ENCODE assay signal across 12 mouse cellular contexts in genomic region chr1:79598385-79599178, GRCm38 (mm10).
DNase-seq lines count a peak whose midpoint lies in the region; ATAC-seq and TF ChIP-seq lines count a peak whose summit lies in the region.
"Had no signal": no experiment of that assay in that cellular context is flagged by ENCODE, and none has a peak within 500 bp of the region (broad histone marks: within the 10 kb centered on the region; RNA-seq: fewer than 3 reads in every experiment).

No protein-coding gene starts in this region.

- H3K4me3 ChIP-seq in forebrain, embryonic 13.5 days = no peak overlapping the region
- H3K4me3 ChIP-seq in layer of hippocampus, adult 2 months = no peak overlapping the region
- H3K4me3 ChIP-seq in midbrain, postnatal 0 days (ENCODE audit: low read depth, low read length) = no peak overlapping the region
- no peak overlapping the region for H3K4me3 ChIP-seq in kidney, embryonic 16.5 days (ENCODE audit: low read length)
- H3K4me3 ChIP-seq: liver, embryonic 15.5 days had no signal

- peak overlapping the region; percentile 63; the same call in 1 of the 2 replicates for H3K27ac ChIP-seq in forebrain, embryonic 13.5 days
- peak overlapping the region; percentile 19; the same call in 1 of the 2 replicates for H3K27ac ChIP-seq in layer of hippocampus, adult 2 months
- H3K27ac ChIP-seq in midbrain, postnatal 0 days (ENCODE audit: low read depth, low read length) = no peak overlapping the region
- no peak overlapping the region for H3K27ac ChIP-seq in kidney, embryonic 16.5 days (ENCODE audit: low read length)
- H3K27ac ChIP-seq: liver, embryonic 15.5 days had no signal

- no peaks in the 10 kb centered on the region; the same call in 1 of the 2 replicates for H3K9me3 ChIP-seq in forebrain, embryonic 13.5 days (replicated peaks)
- no peaks in the 10 kb centered on the region for H3K9me3 ChIP-seq in midbrain, postnatal 0 days (ENCODE audit: low read length)
- H3K9me3 ChIP-seq in kidney, embryonic 16.5 days (ENCODE audit: low read length) = 0 out of 2 replicates have a peak, but pooled peaks cover 4% of the 10 kb centered on the region
- H3K9me3 ChIP-seq: liver, embryonic 15.5 days had no signal

- H3K36me3 ChIP-seq in forebrain, embryonic 13.5 days (ENCODE audit: poor library complexity, severe bottlenecking) = no peaks in the 10 kb centered on the region
- no peaks in the 10 kb centered on the region for H3K36me3 ChIP-seq in midbrain, postnatal 0 days (ENCODE audit: insufficient read depth, low read length)
- H3K36me3 ChIP-seq in kidney, embryonic 16.5 days (ENCODE audit: insufficient read depth, low read length) = no peaks in the 10 kb centered on the region
- H3K36me3 ChIP-seq: liver, embryonic 15.5 days had no signal

- no peak for TF ChIP-seq CTCF in layer of hippocampus, adult 2 months (conservative IDR thresholded peaks at IDR 0.05)
- TF ChIP-seq CTCF in midbrain, postnatal 0 days (IDR thresholded peaks at IDR 0.05) = no peak

- H3K4me2 ChIP-seq in forebrain, embryonic 13.5 days = no peak overlapping the region
- H3K4me2 ChIP-seq in midbrain, postnatal 0 days (ENCODE audit: low read depth, low read length, poor library complexity, severe bottlenecking) = no peak overlapping the region
- no peak overlapping the region for H3K4me2 ChIP-seq in kidney, embryonic 16.5 days (replicated peaks; ENCODE audit: low read depth, low read length)
- H3K4me2 ChIP-seq: liver, embryonic 15.5 days had no signal

- 45% methylated on average over 5 of the region's 5 CpGs for WGBS in forebrain, embryonic 13.5 days
- 26% methylated on average over 5 of the region's 5 CpGs for WGBS in midbrain, postnatal 0 days
- 71% methylated on average over 5 of the region's 5 CpGs for WGBS in kidney, embryonic 16.5 days

- no peak overlapping the region for H3K9ac ChIP-seq in forebrain, embryonic 13.5 days
- 0 out of 2 replicates have a peak overlapping the region, but pooled peaks have one; percentile 13 for H3K9ac ChIP-seq in midbrain, postnatal 0 days (replicated peaks; ENCODE audit: low read length, poor library complexity, severe bottlenecking)
- H3K9ac ChIP-seq in kidney, embryonic 16.5 days (replicated peaks; ENCODE audit: low read length) = no peak overlapping the region
- H3K9ac ChIP-seq: liver, embryonic 15.5 days had no signal

- ATAC-seq in forebrain, embryonic 13.5 days = peak; percentile 93
- ATAC-seq in midbrain, postnatal 0 days (ENCODE audit: low FRiP score) = peak; percentile 82
- ATAC-seq in kidney, embryonic 16.5 days (ENCODE audit: low FRiP score, low TSS enrichment) = no peak
- ATAC-seq in frontal cortex, adult (ENCODE audit: low TSS enrichment) = no peak

- H3K4me1 ChIP-seq in forebrain, embryonic 13.5 days = 0 out of 2 replicates have a peak, but pooled peaks cover 3% of the 10 kb centered on the region
- H3K4me1 ChIP-seq in midbrain, postnatal 0 days (ENCODE audit: insufficient read depth, low read length) = no peaks in the 10 kb centered on the region
- no peaks in the 10 kb centered on the region for H3K4me1 ChIP-seq in kidney, embryonic 16.5 days (ENCODE audit: insufficient read depth, low read length)
- H3K4me1 ChIP-seq: liver, embryonic 15.5 days had no signal

- H3K27me3 ChIP-seq in forebrain, embryonic 13.5 days = no peaks in the 10 kb centered on the region
- no peaks in the 10 kb centered on the region for H3K27me3 ChIP-seq in midbrain, postnatal 0 days (ENCODE audit: insufficient read depth, low read length)
- no peaks in the 10 kb centered on the region for H3K27me3 ChIP-seq in kidney, embryonic 16.5 days (ENCODE audit: insufficient read depth, low read length)
- H3K27me3 ChIP-seq: liver, embryonic 15.5 days had no signal

- DNase-seq in embryo, embryonic 10 days (ENCODE audit: low spot score) = peak; percentile 71
- peak; percentile 15 to 46 for DNase-seq in layer of hippocampus, adult 2 months (ENCODE audit: low spot score in 2 of 2)
- peak; percentile 66 for DNase-seq in midbrain, postnatal 0 days (ENCODE audit: low spot score)
- no peak for DNase-seq in right cerebral cortex, adult 2 months (ENCODE audit: low spot score in 2 of 2)
- no peak for DNase-seq in spleen, postnatal 10 days (ENCODE audit: low spot score in 2 of 2)
- DNase-seq: adrenal gland, postnatal 10 days; cerebellum, adult 9-10 months; kidney, postnatal 10 days had no signal

Comparison
In these comparisons a context has a peak if more than half of its experiments do, and no peak if none do; other contexts are left out.
1. DNase-seq: peak in embryo, embryonic 10 days (single experiment), layer of hippocampus, adult 2 months (2 of 2) and midbrain, postnatal 0 days (single experiment); none in right cerebral cortex, adult 2 months (0 of 2) and spleen, postnatal 10 days (0 of 2).
2. ATAC-seq: peak in forebrain, embryonic 13.5 days (single experiment) and midbrain, postnatal 0 days (single experiment); none in kidney, embryonic 16.5 days (single experiment) and frontal cortex, adult (single experiment).
3. H3K27ac ChIP-seq: peak in forebrain, embryonic 13.5 days (single experiment) and layer of hippocampus, adult 2 months (single experiment); none in midbrain, postnatal 0 days (single experiment) and kidney, embryonic 16.5 days (single experiment).